ENCODE assay signal across 13 mouse cellular contexts in the genomic region with DNA sequence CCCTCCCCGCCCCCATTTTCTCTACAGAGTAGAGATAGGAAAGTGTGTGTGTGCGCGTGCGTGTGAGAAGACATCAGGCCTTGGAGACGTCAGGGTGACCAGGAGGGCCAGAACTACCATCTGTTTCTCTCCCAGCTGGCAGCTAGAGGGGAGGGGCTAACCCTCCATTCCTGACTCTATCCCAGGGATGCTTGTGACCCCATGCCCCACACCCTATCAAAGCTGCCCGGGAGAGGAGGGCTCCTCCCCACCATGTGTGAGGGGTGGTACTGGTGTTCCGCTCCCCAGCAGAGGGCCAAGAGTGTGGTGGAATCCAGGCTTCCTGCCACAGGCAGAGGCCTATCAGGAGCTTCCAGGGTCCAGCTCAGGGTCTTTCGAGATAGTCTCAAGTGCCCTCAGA. TPM values are rescaled to one million over a fixed set of nuclear protein-coding genes. Genes with fewer than 3 reads are reported as not detected.
DNase-seq lines count a peak whose midpoint lies in the region; ATAC-seq and TF ChIP-seq lines count a peak whose summit lies in the region.
"Had no signal": no experiment of that assay in that cellular context is flagged by ENCODE, and none has a peak within 500 bp of the region (broad histone marks: within the 10 kb centered on the region; RNA-seq: fewer than 3 reads in every experiment).

No protein-coding gene starts in this region.

- ATAC-seq in forebrain, embryonic 13.5 days = peak; percentile 36; the same call in 1 of the 2 replicates
- no peak for ATAC-seq in forebrain, postnatal 0 days
- ATAC-seq in midbrain, embryonic 13.5 days = 0 out of 2 replicates have a peak, but pooled peaks have one; percentile 18
- ATAC-seq in midbrain, embryonic 14.5 days (ENCODE audit: low FRiP score, low TSS enrichment) = no peak
- 0 out of 2 replicates have a peak, but pooled peaks have one; percentile 42 for ATAC-seq in hindbrain, embryonic 15.5 days (ENCODE audit: low FRiP score, low read depth)

- DNase-seq in forebrain, postnatal 0 days = no peak
- DNase-seq in midbrain, embryonic 14.5 days = no peak
- peak; percentile 40 for DNase-seq in telencephalon, adult 2 months (ENCODE audit: low read depth, low spot score)
- DNase-seq in kidney, postnatal 25 days = no peak
- DNase-seq in kidney, adult 18-20 months = no peak
- DNase-seq: adrenal gland, postnatal 10 days; B cell, adult 2 months; heart, postnatal 4 days had no signal

- no peaks in the 10 kb centered on the region for H3K9me3 ChIP-seq in forebrain, embryonic 13.5 days (replicated peaks)
- no peaks in the 10 kb centered on the region for H3K9me3 ChIP-seq in forebrain, postnatal 0 days (ENCODE audit: low read length)
- no peaks in the 10 kb centered on the region for H3K9me3 ChIP-seq in midbrain, embryonic 13.5 days
- H3K9me3 ChIP-seq in midbrain, embryonic 14.5 days (ENCODE audit: control insufficient read depth, low read length) = no peaks in the 10 kb centered on the region
- H3K9me3 ChIP-seq in hindbrain, embryonic 15.5 days = no peaks in the 10 kb centered on the region
- H3K9me3 ChIP-seq: liver, embryonic 15.5 days had no signal

- TF ChIP-seq CTCF in forebrain, postnatal 0 days (IDR thresholded peaks at IDR 0.05; ENCODE audit: low read depth) = no peak

- H3K4me1 ChIP-seq in forebrain, embryonic 13.5 days = peaks cover 26% of the 10 kb centered on the region; the same call in 1 of the 2 replicates
- H3K4me1 ChIP-seq in forebrain, postnatal 0 days (ENCODE audit: insufficient read depth) = no peaks in the 10 kb centered on the region
- H3K4me1 ChIP-seq in midbrain, embryonic 13.5 days (replicated peaks) = peaks cover 32% of the 10 kb centered on the region
- 0 out of 2 replicates have a peak, but pooled peaks cover 6% of the 10 kb centered on the region for H3K4me1 ChIP-seq in midbrain, embryonic 14.5 days (ENCODE audit: control insufficient read depth, insufficient read depth, low read length)
- H3K4me1 ChIP-seq in hindbrain, embryonic 15.5 days (replicated peaks) = peaks cover 11% of the 10 kb centered on the region; the same call in 1 of the 2 replicates

- WGBS in forebrain, embryonic 13.5 days = 60% methylated on average over 8 of the region's 8 CpGs
- WGBS in forebrain, postnatal 0 days = 58% methylated on average over 8 of the region's 8 CpGs
- 55% methylated on average over 8 of the region's 8 CpGs for WGBS in midbrain, embryonic 13.5 days
- 54% methylated on average over 8 of the region's 8 CpGs for WGBS in midbrain, embryonic 14.5 days
- 49% methylated on average over 8 of the region's 8 CpGs for WGBS in hindbrain, embryonic 15.5 days

- no peak overlapping the region for H3K9ac ChIP-seq in forebrain, embryonic 13.5 days
- H3K9ac ChIP-seq in forebrain, postnatal 0 days = no peak overlapping the region
- no peak overlapping the region for H3K9ac ChIP-seq in midbrain, embryonic 13.5 days (replicated peaks)
- H3K9ac ChIP-seq in midbrain, embryonic 14.5 days (replicated peaks; ENCODE audit: low read length) = no peak overlapping the region
- no peak overlapping the region for H3K9ac ChIP-seq in hindbrain, embryonic 15.5 days
- H3K9ac ChIP-seq: liver, embryonic 15.5 days had no signal

- H3K27ac ChIP-seq in forebrain, embryonic 13.5 days = no peak overlapping the region
- H3K27ac ChIP-seq in forebrain, postnatal 0 days (ENCODE audit: low read depth, low read length) = no peak overlapping the region
- H3K27ac ChIP-seq in midbrain, embryonic 13.5 days = no peak overlapping the region
- H3K27ac ChIP-seq in midbrain, embryonic 14.5 days (replicated peaks; ENCODE audit: low read depth, low read length) = no peak overlapping the region
- no peak overlapping the region for H3K27ac ChIP-seq in hindbrain, embryonic 15.5 days (replicated peaks)
- H3K27ac ChIP-seq: liver, embryonic 15.5 days had no signal

- no peak overlapping the region for H3K4me2 ChIP-seq in forebrain, embryonic 13.5 days
- no peak overlapping the region for H3K4me2 ChIP-seq in forebrain, postnatal 0 days (ENCODE audit: low read depth)
- H3K4me2 ChIP-seq in midbrain, embryonic 13.5 days (replicated peaks) = no peak overlapping the region
- no peak overlapping the region for H3K4me2 ChIP-seq in midbrain, embryonic 14.5 days (ENCODE audit: low read length)
- H3K4me2 ChIP-seq in hindbrain, embryonic 15.5 days = no peak overlapping the region
- H3K4me2 ChIP-seq: liver, embryonic 15.5 days had no signal

- peaks cover 48% of the 10 kb centered on the region for H3K27me3 ChIP-seq in forebrain, embryonic 13.5 days
- H3K27me3 ChIP-seq in forebrain, postnatal 0 days (ENCODE audit: insufficient read depth, low read length) = peaks cover 18% of the 10 kb centered on the region
- peaks cover 43% of the 10 kb centered on the region for H3K27me3 ChIP-seq in midbrain, embryonic 13.5 days
- peaks cover 35% of the 10 kb centered on the region for H3K27me3 ChIP-seq in midbrain, embryonic 14.5 days (ENCODE audit: control insufficient read depth, insufficient read depth, low read length)
- peaks cover 39% of the 10 kb centered on the region for H3K27me3 ChIP-seq in hindbrain, embryonic 15.5 days

- H3K4me3 ChIP-seq in forebrain, embryonic 13.5 days = no peak overlapping the region
- H3K4me3 ChIP-seq in forebrain, postnatal 0 days (ENCODE audit: low read depth, low read length) = no peak overlapping the region
- no peak overlapping the region for H3K4me3 ChIP-seq in midbrain, embryonic 13.5 days (replicated peaks)
- H3K4me3 ChIP-seq in midbrain, embryonic 14.5 days (replicated peaks; ENCODE audit: low read depth, low read length) = no peak overlapping the region
- no peak overlapping the region for H3K4me3 ChIP-seq in hindbrain, embryonic 15.5 days
- H3K4me3 ChIP-seq: liver, embryonic 15.5 days had no signal

- H3K36me3 ChIP-seq in forebrain, embryonic 13.5 days (ENCODE audit: poor library complexity, severe bottlenecking) = no peaks in the 10 kb centered on the region
- H3K36me3 ChIP-seq in forebrain, postnatal 0 days (ENCODE audit: insufficient read depth) = no peaks in the 10 kb centered on the region
- H3K36me3 ChIP-seq in midbrain, embryonic 13.5 days = no peaks in the 10 kb centered on the region
- no peaks in the 10 kb centered on the region for H3K36me3 ChIP-seq in midbrain, embryonic 14.5 days (ENCODE audit: control insufficient read depth, insufficient read depth, low read length)
- no peaks in the 10 kb centered on the region for H3K36me3 ChIP-seq in hindbrain, embryonic 15.5 days
- H3K36me3 ChIP-seq: liver, embryonic 15.5 days had no signal

RNA-seq across cellular contexts. Expression of a gene that starts 1.7 kb away (rescaled TPM):
- polyA plus RNA-seq in forebrain, embryonic 13.5 days (2015; fragmentation: Nextera tagmentation; extraction: Ambion mirVana) = 0.45 and 0.49 TPM in 2 replicates
- 7.4 and 8.3 TPM in 2 replicates for total RNA-seq in forebrain, postnatal 0 days (2014; rRNA removed)
- polyA plus RNA-seq in forebrain, postnatal 0 days (2015; fragmentation: Nextera tagmentation; extraction: Ambion mirVana) = 4.8 and 6.3 TPM in 2 replicates
- polyA plus RNA-seq in midbrain, embryonic 13.5 days (2015; fragmentation: Nextera tagmentation; extraction: Ambion mirVana) = 0.58 and 0.67 TPM in 2 replicates
- 1.5 and 2.3 TPM in 2 replicates for polyA plus RNA-seq in midbrain, embryonic 14.5 days (2014; fragmentation: Nextera tagmentation; extraction: Ambion mirVana)
- polyA plus RNA-seq in hindbrain, embryonic 15.5 days (2015; fragmentation: Nextera tagmentation; extraction: Ambion mirVana) = 8.2 and 8.9 TPM in 2 replicates
- total RNA-seq: megakaryocyte progenitor cell, adult 5-6 weeks had no signal

RNA-seq across cellular contexts. Expression of a gene that starts 25.7 kb away (rescaled TPM):
- polyA plus RNA-seq in forebrain, embryonic 13.5 days (2015; fragmentation: Nextera tagmentation; extraction: Ambion mirVana) = 12.1 and 13.7 TPM in 2 replicates
- 11.8 and 15.2 TPM in 2 replicates for total RNA-seq in forebrain, postnatal 0 days (2014; rRNA removed)
- 19.3 and 23.7 TPM in 2 replicates for polyA plus RNA-seq in forebrain, postnatal 0 days (2015; fragmentation: Nextera tagmentation; extraction: Ambion mirVana)
- polyA plus RNA-seq in midbrain, embryonic 13.5 days (2015; fragmentation: Nextera tagmentation; extraction: Ambion mirVana) = 14.0 and 16.6 TPM in 2 replicates
- 14.0 and 17.3 TPM in 2 replicates for polyA plus RNA-seq in midbrain, embryonic 14.5 days (2014; fragmentation: Nextera tagmentation; extraction: Ambion mirVana)
- 17.2 and 22.0 TPM in 2 replicates for polyA plus RNA-seq in hindbrain, embryonic 15.5 days (2015; fragmentation: Nextera tagmentation; extraction: Ambion mirVana)

RNA-seq across cellular contexts. Expression of a gene that starts 25.9 kb away (rescaled TPM):
- polyA plus RNA-seq in forebrain, embryonic 13.5 days (2015; fragmentation: Nextera tagmentation; extraction: Ambion mirVana) = 300 and 353 TPM in 2 replicates
- 48.6 and 111 TPM in 2 replicates for total RNA-seq in forebrain, postnatal 0 days (2014; rRNA removed)
- 362 and 414 TPM in 2 replicates for polyA plus RNA-seq in forebrain, postnatal 0 days (2015; fragmentation: Nextera tagmentation; extraction: Ambion mirVana)
- polyA plus RNA-seq in midbrain, embryonic 13.5 days (2015; fragmentation: Nextera tagmentation; extraction: Ambion mirVana) = 295 and 296 TPM in 2 replicates
- polyA plus RNA-seq in midbrain, embryonic 14.5 days (2014; fragmentation: Nextera tagmentation; extraction: Ambion mirVana) = 287 and 355 TPM in 2 replicates
- polyA plus RNA-seq in hindbrain, embryonic 15.5 days (2015; fragmentation: Nextera tagmentation; extraction: Ambion mirVana) = 253 and 258 TPM in 2 replicates

RNA-seq across cellular contexts. Expression of a gene that starts 58.0 kb away (rescaled TPM):
- polyA plus RNA-seq in forebrain, embryonic 13.5 days (2015; fragmentation: Nextera tagmentation; extraction: Ambion mirVana) = 5.4 and 6.5 TPM in 2 replicates
- 23.8 and 29.1 TPM in 2 replicates for total RNA-seq in forebrain, postnatal 0 days (2014; rRNA removed)
- polyA plus RNA-seq in forebrain, postnatal 0 days (2015; fragmentation: Nextera tagmentation; extraction: Ambion mirVana) = 7.2 and 8.0 TPM in 2 replicates
- polyA plus RNA-seq in midbrain, embryonic 13.5 days (2015; fragmentation: Nextera tagmentation; extraction: Ambion mirVana) = 8.6 and 9.5 TPM in 2 replicates
- polyA plus RNA-seq in midbrain, embryonic 14.5 days (2014; fragmentation: Nextera tagmentation; extraction: Ambion mirVana) = 11.8 and 11.9 TPM in 2 replicates
- polyA plus RNA-seq in hindbrain, embryonic 15.5 days (2015; fragmentation: Nextera tagmentation; extraction: Ambion mirVana) = 12.4 and 15.0 TPM in 2 replicates

Comparison
In these comparisons a context has a peak if more than half of its experiments do, and no peak if none do; other contexts are left out.
1. ATAC-seq: peak in forebrain, embryonic 13.5 days (single experiment), midbrain, embryonic 13.5 days (single experiment) and hindbrain, embryonic 15.5 days (single experiment); none in forebrain, postnatal 0 days (single experiment) and midbrain, embryonic 14.5 days (single experiment).